Mouse (Mus musculus) mature B cell (primary cell): ENCODE data around the gene Gm49395.

Experiments used
- in situ Hi-C: fragments of 300-500 bp; cut with MboI; formaldehyde crosslinking; loops from 2 replicates; pipeline ENCODE4 v1.14.3; 2019

The Gm49395 gene

DNA sequence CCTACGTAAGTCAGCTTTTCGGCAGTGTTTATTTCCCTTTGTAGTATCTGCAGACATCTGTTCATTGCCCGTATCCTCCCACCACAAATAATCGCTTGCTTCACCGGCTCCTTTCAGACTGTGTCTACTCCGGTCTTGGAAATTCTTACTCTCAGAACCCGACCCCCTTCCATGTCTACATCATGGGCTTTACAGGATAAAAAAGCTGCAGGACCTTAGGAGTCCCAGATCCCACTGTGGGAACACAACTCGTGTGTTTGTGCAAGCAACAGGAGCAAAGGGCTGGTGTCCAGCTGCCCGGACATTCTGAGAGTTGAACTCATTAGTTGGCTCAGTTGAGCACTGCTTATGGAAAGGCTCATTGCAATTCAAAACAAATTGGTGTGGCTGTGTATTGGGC lies 46.9 kb downstream of the Gm49395 start:
- in situ Hi-C loops, result no loop called here

DNA sequence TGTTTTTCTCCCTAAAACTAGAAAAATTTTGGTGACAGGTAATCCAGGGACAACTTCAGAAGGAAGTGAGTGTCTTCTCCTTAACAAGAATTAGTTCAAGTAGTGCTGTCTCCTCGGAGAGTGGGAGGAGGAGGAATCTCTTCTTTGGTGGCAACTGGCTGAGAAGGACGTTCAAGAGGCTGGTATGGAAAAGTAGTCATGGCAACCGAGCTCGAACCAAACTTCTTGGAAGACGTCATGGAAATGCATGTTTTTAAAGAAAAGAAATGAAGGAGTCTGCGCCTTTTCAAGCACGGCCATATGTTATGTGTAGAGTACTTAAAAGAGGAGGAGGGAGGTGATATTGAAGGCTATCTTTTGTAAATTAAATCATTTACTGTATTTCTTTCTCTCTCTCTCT lies 49.2 kb downstream of the Gm49395 start:
- in situ Hi-C loops, result no loop called here

DNA sequence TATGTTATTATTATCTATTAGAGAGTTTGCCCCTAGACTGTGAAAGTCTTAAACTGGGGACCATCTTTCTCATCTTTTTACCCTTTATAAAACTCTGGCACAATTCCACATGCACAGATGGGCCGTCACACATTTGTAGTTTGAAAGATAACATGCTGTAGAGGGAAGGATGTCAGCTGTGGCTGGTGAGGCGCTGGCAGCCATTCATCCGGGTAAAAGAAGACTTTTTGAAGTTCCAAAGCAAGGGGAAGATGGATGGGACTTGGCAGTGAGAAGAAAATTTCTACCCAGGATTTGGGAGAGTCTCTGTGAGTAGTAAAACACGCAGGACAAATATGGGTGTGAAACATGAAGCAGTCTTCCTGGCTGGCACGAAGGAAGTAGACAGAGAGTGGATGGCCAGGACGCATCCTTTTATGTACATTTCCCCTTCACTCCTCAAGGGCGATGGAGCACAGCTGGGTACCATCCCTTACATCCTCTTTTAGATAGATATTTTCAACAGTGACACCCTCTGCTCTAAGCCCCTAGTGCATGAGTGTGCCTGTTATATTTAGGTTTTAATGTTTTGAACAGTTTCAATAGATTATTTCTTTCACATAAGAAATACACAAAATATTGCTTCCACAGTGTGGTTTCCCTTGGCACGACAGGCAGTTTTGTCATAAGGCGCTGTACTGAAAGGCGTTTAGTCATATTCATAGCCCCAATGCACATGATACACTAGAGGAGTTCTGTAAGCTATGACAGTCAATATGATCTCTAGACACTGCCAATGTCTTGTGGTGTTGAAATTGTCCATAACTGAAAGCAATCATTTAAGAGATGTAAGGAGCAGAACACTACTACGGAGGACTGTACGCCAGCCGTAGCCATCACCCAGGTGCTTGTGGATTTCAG lies 50.8 kb downstream of the Gm49395 start:
- in situ Hi-C loops, result no loop called here

DNA sequence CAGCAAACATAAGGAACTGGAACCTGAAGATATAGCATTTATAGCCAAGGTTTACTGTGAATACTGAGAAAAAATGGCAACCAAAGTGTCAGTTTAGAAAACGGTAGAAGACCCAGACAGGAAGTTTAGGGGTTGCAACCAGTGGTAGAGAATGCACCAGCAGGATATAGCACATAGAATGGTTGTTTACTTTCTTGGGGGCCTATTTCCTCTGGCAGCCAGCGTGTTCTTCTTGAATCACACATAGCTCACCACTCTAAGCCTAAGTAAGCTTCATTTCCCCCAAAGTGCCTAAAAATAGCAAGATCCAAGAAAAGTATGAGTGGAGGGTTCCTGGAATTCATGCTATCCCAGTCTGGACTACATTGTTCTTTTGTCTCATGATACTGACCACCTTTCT lies 59.1 kb downstream of the Gm49395 start:
- in situ Hi-C loops, result no loop called here

DNA sequence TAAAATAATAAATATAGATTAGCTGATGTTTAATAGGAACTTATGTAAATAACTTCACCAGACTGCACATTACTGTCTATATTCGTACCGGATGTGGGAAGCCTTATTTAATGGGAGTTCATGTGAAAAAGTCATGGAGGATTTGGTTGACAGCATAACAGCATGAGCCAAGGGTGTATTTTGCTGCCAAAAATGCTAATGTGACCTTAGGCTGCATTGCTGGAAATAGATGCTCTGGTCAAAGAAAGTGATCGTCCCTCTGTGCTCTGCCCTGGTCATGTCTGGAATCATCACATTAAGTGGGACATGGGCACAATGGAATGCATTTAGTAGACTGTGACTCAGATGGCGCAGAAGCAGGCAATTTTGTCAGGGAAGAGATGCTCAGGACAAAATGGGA lies 64.4 kb downstream of the Gm49395 start:
- in situ Hi-C loops, result no loop called here

DNA sequence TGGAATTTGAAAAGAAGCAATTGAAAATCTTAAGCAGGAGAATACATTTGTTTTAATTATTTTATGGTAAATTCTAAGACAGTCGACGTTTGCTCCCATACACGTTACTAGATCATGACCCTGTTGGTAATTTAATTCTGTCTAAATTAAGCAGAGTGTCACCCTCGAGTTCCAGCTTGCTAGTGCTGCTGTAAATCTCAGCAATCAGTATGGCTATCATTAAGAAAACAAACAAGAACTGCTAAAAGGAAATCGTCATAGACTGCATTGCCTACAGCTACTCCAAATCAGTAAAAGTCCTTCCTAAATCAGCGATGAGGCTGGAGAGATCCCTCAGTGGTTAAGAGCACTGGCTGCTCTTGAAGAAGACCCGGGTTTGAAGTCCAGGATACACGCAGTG lies 66.3 kb downstream of the Gm49395 start:
- in situ Hi-C loops, result no loop called here

DNA sequence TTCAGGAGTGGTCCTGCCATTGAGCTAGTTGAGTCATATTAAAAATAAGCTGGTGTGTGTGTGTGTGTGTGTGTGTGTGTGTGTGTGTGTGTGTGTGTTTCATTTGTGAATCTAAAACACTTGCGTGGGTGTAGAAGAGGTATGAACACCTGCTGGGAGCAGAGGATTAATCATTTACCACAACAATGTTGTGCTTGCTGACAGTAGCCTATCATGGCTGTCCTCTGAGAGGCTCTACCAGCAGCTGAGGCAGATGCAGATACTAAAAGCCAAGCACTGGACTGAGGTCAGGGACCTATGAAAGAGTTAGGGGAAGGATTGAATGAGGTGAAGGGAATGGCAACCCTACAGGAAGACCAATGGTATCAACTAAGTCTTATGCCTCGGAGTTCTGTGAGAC lies 68.6 kb downstream of the Gm49395 start:
- in situ Hi-C loops, result no loop called here

DNA sequence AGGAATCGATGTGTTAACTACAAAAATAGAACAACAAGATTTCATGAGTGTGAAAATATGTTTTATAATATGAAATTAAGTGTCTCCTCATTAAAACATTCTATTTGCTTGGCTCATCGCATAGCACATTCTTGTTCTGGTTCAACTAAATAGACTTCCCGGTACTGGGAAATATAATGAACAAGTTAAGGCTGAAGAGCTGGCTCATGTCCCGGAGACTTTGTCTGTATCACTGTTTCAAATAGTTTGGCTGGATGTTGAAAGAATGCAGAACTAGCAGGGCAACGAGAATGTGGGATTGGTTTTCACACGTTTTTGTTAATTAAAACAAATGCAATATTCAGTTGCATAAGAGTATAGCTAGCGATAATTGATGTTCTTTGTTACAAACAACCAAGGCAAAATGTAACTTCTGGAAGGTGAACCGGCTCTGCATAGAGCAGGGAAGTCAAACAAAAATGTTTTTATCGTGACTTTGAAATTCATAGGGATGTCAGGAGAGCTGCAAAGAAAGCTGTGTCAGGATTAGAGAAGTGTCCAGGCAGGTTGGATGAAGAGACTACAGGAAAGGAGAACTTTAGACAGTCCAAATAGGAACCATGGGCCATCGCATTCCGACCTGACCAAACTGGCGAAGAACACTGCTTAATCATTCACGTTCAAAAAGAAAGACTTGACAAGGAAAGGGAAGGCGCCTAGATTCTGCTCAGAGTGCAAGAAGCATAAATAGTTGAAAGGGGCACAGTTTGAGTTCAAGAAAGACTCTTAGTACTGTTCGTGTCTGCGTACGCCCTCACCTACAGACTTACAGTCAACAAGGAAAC lies 70.3 kb downstream of the Gm49395 start:
- in situ Hi-C loops, result no loop called here

DNA sequence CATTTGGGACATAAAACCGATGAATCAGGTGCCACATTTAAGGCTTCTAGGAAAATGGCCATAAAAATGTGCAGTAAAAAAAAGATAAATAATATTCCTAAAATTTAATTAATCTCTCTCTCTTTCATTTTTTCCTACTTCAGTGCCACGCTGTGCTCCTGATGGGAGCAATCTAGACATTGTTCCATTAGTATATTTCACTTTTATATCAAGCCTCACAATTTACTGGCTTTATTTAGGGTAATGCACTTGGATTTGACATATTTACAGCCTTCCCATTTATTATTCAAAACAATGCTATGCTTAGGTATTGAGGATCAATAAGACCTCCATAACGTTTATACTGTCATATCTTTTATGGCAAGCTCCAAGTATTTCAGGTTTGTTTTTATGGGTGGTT lies 76.3 kb downstream of the Gm49395 start:
- in situ Hi-C loops, result no loop called here

DNA sequence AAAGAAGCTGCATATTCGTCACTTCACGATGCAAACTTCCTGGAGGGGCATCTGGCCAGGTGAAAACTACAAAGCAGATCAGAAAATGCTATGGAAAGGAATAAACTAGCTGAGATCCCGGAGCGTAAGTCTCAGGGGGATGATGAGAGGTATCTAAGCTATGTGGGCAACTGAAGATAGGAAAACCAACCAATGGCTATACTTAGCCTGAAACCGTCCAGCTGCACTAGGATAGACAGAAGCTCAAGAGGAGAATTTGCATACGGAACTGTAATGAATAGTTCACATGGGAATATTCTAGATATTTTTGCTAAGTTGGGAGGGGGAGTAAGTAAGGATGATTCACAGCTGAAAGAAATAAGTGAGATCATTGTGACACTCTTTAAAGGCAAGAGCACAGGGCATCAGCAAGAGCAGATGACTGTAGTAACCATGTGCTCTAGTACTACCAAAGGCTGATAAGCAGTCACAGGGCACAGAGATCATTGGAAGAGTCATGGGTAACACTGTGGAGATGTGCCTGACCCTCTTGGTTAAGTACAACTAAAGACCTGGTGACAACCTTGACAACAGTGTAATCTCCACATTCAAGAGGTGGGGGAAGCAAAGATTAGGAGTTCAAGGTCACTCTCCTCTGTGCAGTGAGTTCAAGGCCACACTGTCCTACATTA lies 79.5 kb downstream of the Gm49395 start:
- in situ Hi-C loops, result no loop called here

DNA sequence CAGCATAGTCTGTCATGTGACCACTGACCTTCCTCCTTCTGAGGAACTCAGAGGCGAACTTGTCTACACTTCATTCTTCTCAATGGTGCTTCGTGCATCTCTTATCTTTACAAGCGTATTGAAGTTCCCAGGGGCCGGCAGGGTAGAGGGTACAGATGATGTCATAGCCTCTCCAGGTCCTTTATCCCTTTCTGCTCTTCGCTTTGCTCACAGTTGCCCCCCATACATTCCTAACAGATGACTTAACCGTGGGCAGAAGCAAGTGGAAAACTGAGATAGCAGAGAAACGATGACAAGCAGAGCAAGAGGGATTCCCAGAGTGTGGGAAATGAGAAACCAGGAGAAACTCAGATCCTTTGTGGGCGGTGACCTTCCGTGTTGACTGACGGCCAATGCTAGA lies 80.3 kb downstream of the Gm49395 start:
- in situ Hi-C loops, result no loop called here

DNA sequence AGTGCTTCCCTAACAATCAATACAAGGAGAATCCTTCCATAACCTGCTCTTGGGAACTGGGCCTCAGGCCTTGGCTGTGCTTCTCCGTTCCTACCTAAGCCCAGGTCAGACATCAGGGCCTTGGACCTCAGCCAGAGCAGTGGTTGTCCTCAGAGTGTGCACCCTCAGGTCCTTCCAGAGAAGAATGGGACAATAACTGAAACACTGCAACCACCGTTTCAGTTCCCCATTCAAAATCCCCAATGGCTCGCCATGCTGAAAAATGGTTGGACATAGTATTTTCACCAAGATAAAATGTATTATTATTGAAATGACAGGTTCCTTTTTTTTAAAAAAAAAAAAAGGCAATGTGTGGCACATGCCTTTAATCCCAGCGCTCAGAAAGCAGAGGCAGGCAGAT lies 81.0 kb downstream of the Gm49395 start:
- in situ Hi-C loops, result no loop called here

DNA sequence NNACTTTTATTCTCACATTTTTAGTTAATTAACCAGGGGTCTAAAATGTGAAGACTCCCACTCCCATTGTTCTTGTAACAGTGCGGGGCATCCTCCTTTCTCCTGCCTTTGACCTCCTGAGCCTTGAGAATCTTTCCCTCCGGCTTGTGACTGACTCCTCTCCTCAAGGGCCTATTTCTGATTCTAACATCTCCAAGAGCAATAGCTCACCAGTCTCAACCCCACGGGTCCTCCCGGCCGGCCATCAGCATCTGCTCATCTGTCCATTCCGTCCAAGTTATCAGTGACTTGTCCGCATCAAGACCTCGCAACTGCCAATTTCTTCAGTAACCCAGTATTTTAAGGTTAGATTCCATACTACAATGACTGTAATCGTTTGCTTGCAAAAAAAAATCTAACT lies 84.2 kb downstream of the Gm49395 start:
- in situ Hi-C loops, result no loop called here

DNA sequence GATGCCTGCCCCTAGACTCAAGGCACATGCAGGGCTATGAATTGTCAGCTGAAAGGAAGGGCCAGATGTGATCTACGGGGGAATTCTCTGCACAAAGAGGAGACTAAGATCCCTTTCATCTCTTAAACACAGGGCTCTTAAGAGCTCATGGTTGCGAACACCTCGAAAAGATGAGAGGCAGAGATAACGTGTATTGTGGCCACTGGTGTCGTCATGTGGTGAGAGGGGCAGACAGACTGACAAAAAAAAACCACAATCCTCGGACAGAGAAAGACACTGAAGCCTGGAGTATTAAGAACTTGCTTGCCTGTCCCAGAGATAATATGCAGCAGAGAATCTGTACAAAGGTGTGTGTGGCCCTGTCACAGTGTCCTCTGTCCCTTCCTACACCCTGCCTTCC lies 90.2 kb downstream of the Gm49395 start:
- in situ Hi-C loops, result no loop called here

DNA sequence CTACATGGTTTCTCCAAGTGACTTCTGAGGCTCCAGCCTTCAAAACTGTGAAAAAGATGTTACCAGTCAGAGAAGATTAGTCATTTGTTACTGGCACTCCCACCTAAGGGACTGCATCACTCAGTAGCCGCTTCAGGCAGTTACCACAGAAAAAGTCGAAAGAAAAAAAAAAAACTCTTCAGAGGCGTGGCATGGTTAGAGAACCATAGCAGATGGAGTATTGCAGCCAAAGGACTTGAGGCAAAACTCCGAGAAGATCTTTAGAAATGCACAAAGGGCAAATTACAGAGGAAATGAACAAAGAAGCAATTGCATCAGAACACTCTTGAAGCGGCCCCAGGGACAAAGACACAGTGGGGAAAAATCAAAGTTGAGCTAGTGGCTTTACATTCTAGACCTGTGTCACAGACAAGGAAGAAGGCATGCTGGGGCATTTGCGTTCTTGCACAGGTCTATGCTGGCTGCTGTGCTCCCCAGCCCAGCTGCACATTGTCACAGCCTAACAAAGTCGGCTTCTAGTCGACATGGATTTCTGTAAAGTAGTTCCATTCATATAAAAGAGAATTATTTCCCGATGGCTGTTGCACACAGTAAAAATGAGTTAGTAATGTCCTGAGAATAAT lies 95.4 kb downstream of the Gm49395 start:
- in situ Hi-C loops, result no loop called here

DNA sequence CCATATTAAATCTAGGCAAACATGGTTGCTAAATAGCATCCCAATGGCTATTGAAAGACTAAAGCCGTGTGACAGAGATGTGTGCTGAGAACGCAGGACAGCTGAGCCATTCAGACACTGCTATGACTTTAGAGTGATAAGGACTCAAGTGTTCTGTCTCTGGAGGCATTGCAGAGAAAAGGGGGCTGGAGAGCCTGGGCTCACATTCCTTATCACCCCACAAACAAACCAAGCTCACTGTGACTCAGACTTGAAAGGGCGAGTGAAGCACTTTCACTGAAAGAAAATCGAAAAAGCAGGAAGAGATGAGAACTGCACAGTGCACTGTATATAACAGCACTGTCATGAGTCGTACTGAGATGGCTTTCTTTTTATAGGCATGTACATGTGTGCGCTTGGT lies 96.4 kb downstream of the Gm49395 start:
- in situ Hi-C loops, result no loop called here

DNA sequence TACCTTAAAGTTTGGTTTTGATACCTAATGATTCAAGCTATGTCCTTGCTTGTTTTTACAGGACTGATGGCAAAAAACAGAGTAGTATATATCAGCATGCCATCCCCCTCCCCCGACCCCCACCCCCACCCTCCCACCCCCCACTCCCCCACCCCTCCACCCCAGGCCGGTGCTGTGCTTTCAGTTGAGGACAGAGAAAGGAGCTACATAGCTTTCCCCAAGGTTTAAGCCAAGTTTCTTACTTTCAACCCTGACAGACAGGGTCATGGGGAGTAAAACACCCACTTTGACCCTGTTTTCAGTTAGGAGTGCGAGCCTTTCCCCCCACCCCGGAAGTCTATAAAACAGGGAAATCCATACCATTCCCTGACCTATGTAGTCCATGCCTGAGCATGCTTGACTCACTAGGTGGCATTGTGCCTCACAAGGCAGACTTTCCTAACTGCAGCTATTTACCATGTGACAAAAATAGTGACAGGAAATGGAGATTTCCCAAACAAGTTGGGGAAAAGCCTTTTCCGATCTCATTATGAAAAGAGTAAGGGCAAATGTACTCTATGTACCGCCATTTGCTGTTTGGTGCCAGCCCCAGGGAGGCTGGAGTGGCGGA lies 98.2 kb downstream of the Gm49395 start:
- in situ Hi-C loops, result no loop called here

DNA sequence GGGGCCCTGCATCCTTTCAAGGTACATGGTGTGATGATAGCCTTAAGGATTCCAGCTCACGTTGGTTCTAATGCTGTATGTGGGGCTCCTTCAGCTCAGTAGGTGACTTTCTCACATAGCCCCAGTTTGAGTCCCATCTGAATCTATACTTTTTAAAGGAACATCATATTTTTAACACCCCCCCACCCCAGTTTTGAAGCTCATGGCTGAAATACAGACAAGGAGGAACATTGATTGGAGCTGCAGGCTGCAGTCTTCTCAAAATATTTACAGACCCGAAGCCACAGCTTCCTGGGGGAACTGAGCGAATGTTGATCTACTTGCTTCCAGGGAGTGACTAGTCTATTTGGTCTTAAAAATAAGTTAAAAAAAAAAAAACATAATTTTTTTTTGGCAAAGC lies 98.9 kb downstream of the Gm49395 start:
- in situ Hi-C loops, result no loop called here

DNA sequence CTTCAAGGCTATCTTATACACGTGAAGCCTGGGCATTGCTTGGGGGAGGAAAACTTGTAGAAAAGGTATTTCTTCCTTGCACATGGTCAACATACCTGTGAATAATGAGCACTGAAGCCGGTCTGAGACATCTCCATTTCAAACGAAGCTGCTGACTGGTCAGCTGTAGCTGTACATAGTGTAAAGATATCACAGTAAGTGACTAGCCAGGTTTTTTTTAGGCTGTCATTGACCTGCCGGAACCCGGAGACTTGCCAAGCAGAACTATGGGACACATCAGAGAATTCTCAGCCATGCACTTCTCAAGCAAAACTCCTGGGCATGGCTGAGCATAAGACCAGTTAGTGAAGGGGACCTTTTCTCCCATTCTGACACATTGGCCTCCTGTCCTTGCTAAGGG lies 99.6 kb downstream of the Gm49395 start:
- in situ Hi-C loops, result no loop called here

DNA sequence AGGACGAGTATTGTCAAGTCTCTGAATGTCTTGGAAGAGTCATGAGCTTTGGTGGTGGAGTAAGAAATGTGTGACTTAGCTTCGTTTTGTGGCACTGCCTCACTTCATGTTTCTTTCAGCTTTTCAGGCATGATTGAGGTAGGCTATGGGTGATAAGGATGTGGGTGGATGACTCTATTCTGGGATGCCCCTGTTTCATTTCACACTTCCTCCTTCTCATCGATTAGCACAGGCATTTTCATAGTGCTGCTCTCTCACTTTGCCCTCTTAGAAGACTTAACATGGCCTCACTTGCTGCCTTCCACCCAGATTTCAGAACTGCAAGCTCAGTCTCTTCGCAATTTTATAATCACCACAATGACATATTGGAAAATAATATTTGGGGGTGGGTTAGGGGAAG lies 102.1 kb downstream of the Gm49395 start:
- in situ Hi-C loops, result loop anchor here (25.0 kb wide), 1 partner anchor 1713 kb away; no protein-coding TSS in a partner anchor

DNA sequence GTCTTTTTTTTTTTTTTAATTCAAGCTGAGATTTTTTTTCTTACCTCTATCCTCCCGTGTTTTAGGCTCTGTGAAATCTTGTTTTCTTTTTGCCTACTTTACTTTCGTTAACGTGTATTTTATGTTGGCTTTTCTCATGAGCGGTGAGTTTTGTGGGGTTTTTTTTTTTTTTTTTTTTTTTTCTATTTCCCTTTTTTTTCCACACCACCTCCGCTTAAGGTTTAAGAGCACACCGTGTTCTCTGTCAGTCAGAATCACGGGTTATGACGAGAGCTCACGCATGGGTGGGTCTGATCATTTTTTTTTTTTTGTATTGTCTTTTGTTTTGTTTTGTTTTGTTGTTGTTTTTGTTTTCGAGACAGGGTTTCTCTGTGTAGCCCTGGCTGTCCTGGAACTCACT lies 103.6 kb downstream of the Gm49395 start:
- in situ Hi-C loops, result loop anchor here (25.0 kb wide), 1 partner anchor 1714 kb away; no protein-coding TSS in a partner anchor
